Mouse (Mus musculus): Measurements from ENCODE around the gene Mrpl21.

Gene Mrpl21

DNA sequence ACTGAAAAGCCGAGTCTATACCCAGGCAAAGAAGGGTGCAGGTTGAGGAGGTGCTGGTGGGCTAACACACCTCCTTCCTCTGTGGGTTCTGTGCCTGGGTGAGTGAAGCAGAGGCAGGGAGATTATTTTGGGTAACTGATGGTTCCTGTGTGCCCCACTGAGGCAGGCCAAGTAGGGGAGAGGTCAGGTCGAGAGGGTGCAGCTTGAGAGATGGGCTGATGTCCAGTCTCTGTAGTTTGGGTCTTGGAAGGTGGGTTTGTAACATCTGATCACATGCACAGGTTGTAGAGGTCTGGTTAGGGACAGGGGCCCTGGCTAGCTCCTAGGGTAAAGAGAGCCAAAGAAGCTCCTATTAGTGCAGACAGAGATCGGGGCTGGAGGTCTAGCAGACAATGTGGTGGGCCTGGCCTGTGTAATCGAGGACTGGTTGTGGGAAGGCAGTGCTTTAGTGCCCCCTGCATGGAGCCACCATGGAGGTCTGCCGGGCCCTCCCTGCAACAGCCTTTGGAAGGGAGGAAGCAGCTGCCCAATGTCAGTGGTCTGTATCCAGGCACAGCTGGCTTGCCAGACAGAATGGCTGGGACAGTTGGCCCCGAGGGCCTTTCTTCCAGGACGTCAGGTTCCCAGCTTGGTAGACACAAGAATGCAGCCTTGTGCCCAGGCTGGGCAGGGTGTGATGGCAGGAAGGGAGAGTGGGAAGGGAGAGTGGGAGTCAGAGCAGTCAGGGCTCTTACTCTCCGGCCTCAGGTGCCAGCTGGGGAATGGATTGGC lies 54.0 kb downstream of the Mrpl21 start:
- no peak for DNase-seq (ENCODE audit: low spot score in 2 of 2)

DNA sequence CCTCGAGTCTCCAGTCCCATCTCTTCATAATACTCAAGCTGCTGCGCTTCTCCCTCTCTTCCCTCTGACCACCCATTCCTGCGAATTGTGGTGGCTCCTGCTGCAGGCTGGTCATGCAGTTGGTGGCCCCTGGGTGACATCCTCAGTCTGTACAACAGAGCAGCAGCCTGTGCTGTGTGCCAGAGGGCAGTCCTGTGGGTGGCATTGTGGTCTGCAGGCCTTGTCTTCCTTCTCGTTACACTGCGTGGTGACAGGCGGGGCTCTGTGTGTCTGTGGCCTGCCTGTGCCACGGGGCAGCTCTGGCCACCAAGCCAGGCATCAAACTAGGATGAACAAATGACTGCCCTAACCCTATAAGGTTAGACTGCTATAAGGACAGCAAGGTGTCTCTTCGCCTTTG lies 56.5 kb downstream of the Mrpl21 start:
- no peak for DNase-seq (ENCODE audit: low spot score in 2 of 2)

DNA sequence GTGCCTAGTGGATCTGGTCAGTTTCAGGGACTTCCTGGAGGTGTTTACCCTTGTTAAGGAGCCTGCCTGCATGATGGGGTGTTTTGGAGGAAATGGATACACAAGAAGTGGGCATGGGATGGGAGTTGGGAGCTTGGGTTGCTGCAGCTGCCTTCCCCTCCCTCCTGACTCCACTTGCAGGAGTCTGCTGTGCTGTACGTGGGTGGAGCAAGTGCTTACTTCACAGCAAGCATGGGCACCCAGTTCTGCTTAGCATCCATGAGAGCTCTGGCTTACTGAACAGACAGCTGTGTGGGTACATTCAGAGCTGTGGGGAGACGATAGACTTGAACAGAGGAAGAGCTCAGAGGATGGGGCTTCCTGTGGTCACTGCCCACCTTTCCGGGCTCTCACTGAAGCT lies 58.3 kb downstream of the Mrpl21 start:
- no peak for DNase-seq (ENCODE audit: low spot score in 2 of 2)

Data from spleen, postnatal 4 days (tissue).